Mouse (Mus musculus) midbrain, embryonic 12.5 days (tissue): ENCODE measurements around the gene Tnfaip8l1. TPM values are rescaled to one million over a fixed set of nuclear protein-coding genes. Genes with fewer than 3 reads are reported as not detected.
A peak's percentile ranks its signal among the peaks of the same experiment; 100 is the strongest.

Source experiments
- ATAC-seq: fragments of 200-750 bp; cut with Nextera tagmentation; 2 replicates; pipeline ENCODE4 v1.8.0; 2017; ENCODE audit warnings: low read depth, moderate TSS enrichment, moderate library complexity; ENCODE audit not compliant: low FRiP score
- H3K27ac ChIP-seq: fragments of 300-500 bp; sonication (generic); replicated peaks from 2 replicates; pipeline ENCODE4 v1.5.1; 2016; ENCODE audit warnings: mild to moderate bottlenecking
- H3K27me3 ChIP-seq: fragments of 300-500 bp; sonication (generic); 2 replicates; pipeline ENCODE4 v1.6.1; 2016; ENCODE audit warnings: mild to moderate bottlenecking
- H3K36me3 ChIP-seq: fragments of 300-500 bp; sonication (generic); 2 replicates; pipeline ENCODE4 v1.6.1; 2016
- H3K4me1 ChIP-seq: fragments of 300-500 bp; sonication (generic); 2 replicates; pipeline ENCODE4 v1.6.1; 2016
- H3K4me2 ChIP-seq: fragments of 300-500 bp; sonication (generic); replicated peaks from 2 replicates; pipeline ENCODE4 v1.6.1; 2016; ENCODE audit warnings: mild to moderate bottlenecking, moderate library complexity
- H3K4me3 ChIP-seq: fragments of 300-500 bp; sonication (generic); 2 replicates; pipeline ENCODE4 v1.5.1; 2016; ENCODE audit warnings: mild to moderate bottlenecking
- H3K9ac ChIP-seq: fragments of 300-500 bp; sonication (generic); replicated peaks from 2 replicates; pipeline ENCODE4 v1.6.1; 2016; ENCODE audit warnings: mild to moderate bottlenecking, moderate library complexity
- H3K9me3 ChIP-seq: fragments of 300-500 bp; sonication (generic); 2 replicates; pipeline ENCODE4 v1.6.1; 2016; ENCODE audit warnings: mild to moderate bottlenecking
- WGBS: fragments of 180-500 bp; shearing (Covaris S2); methylation state at CpG from one replicate; pipeline ENCODE4 v1.1.7; 2016; 5-methylcytosine and 5-hydroxymethylcytosine counted together
- polyA plus RNA-seq: library from polyadenylated mRNA; unstranded; fragments of >200 nt; fragmentation: Nextera tagmentation; extraction: Ambion mirVana; gene quantifications from 2 replicates; pipeline ENCODE4 v1.2.1, GENCODE M21; 2016

The Tnfaip8l1 gene
- polyA plus RNA-seq, 1 experiment from 2014 or later: 8.2 TPM

DNA sequence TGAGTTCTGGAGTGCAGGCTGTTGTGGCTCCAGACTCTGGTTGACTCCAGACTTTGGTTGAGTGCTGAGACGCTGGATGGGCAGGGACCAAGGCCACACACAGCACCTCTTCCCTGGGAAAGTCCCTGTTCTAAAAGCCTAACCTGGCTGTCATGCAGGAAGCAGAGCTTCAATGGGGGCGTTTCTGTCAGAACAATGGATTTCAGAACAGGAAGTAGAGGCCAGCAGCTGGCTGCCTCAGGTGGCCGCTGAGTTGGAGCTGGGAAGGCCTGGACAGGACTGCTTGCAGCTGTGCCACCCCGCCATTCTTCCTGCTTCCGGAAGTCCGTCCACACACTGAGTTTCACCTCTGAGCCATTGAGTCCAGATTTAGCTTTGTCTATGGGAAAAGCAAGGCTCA, 7.6 kb downstream of the Tnfaip8l1 start:
- no peak for ATAC-seq
- Histone ChIP-seq H3K4me2 (no peak overlapping the region), H3K27ac (no peak overlapping the region), H3K4me3 (no peak overlapping the region), H3K9me3 (no peaks in the 10 kb centered on the region), H3K36me3 (0 out of 2 replicates have a peak, but pooled peaks cover 5% of the 10 kb centered on the region), H3K4me1 (peaks cover 17% of the 10 kb centered on the region), H3K9ac (no peak overlapping the region), H3K27me3 (no peaks in the 10 kb centered on the region)
- WGBS: 69% methylated on average over 6 of the region's 6 CpGs

- Histone ChIP-seq H3K4me3 (no peak overlapping the region), H3K27me3 (no peaks in the 10 kb centered on the region), H3K9ac (no peak overlapping the region), H3K9me3 (no peaks in the 10 kb centered on the region), H3K27ac (0 out of 2 replicates have a peak overlapping the region, but pooled peaks have one; percentile 20), H3K4me1 (peaks cover 15% of the 10 kb centered on the region), H3K36me3 (0 out of 2 replicates have a peak, but pooled peaks cover 5% of the 10 kb centered on the region), H3K4me2 (no peak overlapping the region)
- ATAC-seq: no peak; the same call in 1 of the 2 replicates
- WGBS: 27% methylated on average over 10 of the region's 10 CpGs
Measured at GRCm38 (mm10) chr17:56170636-56171035, 8.4 kb downstream of the Tnfaip8l1 start.

- Histone ChIP-seq H3K9ac (no peak overlapping the region), H3K4me2 (no peak overlapping the region)
- 87% methylated on average over 9 of the region's 9 CpGs for WGBS
Measured at GRCm38 (mm10) chr17:56171456-56171855, 9.2 kb downstream of the Tnfaip8l1 start.

DNA sequence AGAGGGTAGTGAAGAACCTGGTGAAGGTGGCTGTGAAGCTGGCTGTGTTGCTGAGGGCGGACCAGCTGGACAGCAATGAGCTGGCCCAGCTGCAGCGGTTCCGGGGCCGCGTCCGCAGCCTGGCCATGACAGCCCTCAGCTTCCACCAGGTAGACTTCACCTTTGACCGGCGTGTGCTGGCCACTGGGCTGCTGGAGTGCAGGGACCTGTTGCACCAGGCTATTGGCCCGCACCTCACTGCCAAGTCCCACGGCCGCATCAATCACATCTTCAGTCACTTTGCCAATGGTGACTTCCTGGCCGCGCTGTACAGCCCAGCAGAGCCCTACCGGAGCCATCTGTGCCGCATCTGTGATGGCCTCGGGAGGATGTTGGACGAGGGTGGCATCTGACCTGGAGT, 9.6 kb downstream of the Tnfaip8l1 start:
- no peak for ATAC-seq
- H3K9me3 ChIP-seq: no peaks in the 10 kb centered on the region
- H3K4me3 ChIP-seq: no peak overlapping the region
- no peak overlapping the region for H3K27ac ChIP-seq
- WGBS: 95% methylated on average over 14 of the region's 17 CpGs
- H3K27me3 ChIP-seq: no peaks in the 10 kb centered on the region
- no peak overlapping the region for H3K4me2 ChIP-seq
- peaks cover 17% of the 10 kb centered on the region for H3K36me3 ChIP-seq
- H3K4me1 ChIP-seq: peaks cover 15% of the 10 kb centered on the region
- no peak overlapping the region for H3K9ac ChIP-seq

More at GRCm38 (mm10) chr17:56171456-56171855, 9.2 kb downstream of the Tnfaip8l1 start:
- no peaks in the 10 kb centered on the region for H3K9me3 ChIP-seq
- H3K27me3 ChIP-seq: no peaks in the 10 kb centered on the region
- no peak for ATAC-seq
- H3K4me1 ChIP-seq: peaks cover 15% of the 10 kb centered on the region
- peaks cover 12% of the 10 kb centered on the region; the same call in 1 of the 2 replicates for H3K36me3 ChIP-seq
- no peak overlapping the region for H3K27ac ChIP-seq
- H3K4me3 ChIP-seq: no peak overlapping the region

DNA sequence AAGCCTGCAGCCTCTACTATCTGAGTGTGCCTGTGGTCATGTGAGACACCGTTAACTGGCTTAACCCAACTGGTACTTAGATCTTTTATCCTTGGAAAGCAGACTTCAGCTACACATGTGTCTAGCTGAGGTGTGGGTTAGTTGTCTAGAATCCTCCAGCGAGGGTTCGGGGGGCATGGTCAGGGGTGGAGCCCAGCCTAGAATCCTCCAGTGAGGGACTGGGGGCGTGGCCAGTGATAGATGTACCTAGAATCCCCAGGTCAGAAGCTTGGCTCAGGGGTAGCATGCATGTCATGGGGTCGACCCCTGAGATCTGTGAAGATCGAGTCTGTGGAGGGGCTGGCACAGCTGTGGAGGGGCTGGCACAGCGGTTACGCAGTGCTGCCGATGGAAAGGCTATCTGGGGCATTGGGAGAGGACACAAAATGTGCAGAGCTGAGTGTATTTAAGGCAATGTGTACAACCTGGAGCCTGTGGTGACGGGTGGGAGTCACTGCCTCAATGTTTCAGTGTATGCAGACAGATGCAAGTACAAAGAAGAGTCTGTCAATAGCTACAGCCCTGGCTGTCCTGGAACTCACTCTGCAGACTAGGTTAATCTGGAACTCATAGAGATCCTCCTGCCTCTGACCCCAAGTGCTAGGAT, 11.2 kb downstream of the Tnfaip8l1 start:
- Histone ChIP-seq H3K27ac (no peak overlapping the region), H3K4me3 (no peak overlapping the region), H3K36me3 (peaks cover 32% of the 10 kb centered on the region), H3K9me3 (no peaks in the 10 kb centered on the region), H3K4me1 (peaks cover 15% of the 10 kb centered on the region), H3K9ac (no peak overlapping the region), H3K27me3 (no peaks in the 10 kb centered on the region), H3K4me2 (no peak overlapping the region)
- 59% methylated on average over 10 of the region's 10 CpGs for WGBS
- no peak for ATAC-seq

DNA sequence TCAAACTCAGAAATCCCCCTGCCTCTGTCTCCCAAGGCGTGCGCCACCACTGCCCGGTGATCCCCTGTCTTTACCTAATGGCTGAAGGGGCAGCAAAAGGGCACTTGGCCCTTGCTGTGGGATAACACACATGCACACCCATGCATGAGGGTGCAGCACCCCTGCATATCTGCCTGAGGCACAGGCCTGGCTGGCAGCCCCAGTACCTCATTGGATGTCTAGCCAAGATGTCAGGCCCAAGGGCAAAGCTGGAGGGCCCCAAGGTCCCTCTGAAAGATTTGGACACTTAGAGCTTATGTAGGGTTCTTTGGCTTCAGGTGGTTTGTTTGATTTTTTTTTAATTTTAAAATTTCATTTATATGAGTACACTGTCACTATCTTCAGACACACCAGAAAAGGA, 13.1 kb downstream of the Tnfaip8l1 start:
- H3K27me3 ChIP-seq: no peaks in the 10 kb centered on the region
- H3K9ac ChIP-seq: no peak overlapping the region
- peaks cover 50% of the 10 kb centered on the region for H3K36me3 ChIP-seq
- WGBS: 97% methylated on average over 3 of the region's 3 CpGs
- H3K4me3 ChIP-seq: no peak overlapping the region
- peaks cover 7% of the 10 kb centered on the region for H3K4me1 ChIP-seq
- no peaks in the 10 kb centered on the region for H3K9me3 ChIP-seq
- no peak for ATAC-seq
- no peak overlapping the region for H3K27ac ChIP-seq
- H3K4me2 ChIP-seq: no peak overlapping the region

GRCm38 (mm10) chr17:56182975-56183657, 20.8 kb downstream of the Tnfaip8l1 start:
- peaks cover 18% of the 10 kb centered on the region for H3K4me1 ChIP-seq
- WGBS: 4% methylated on average over 14 of the region's 14 CpGs
- H3K36me3 ChIP-seq: peaks cover 56% of the 10 kb centered on the region
- peak overlapping the region; percentile 65 for H3K9ac ChIP-seq
- peak overlapping the region; percentile 68 for H3K4me3 ChIP-seq
- peak; percentile 18 for ATAC-seq
- H3K4me2 ChIP-seq: peak overlapping the region; percentile 92
- H3K9me3 ChIP-seq: no peaks in the 10 kb centered on the region
- no peaks in the 10 kb centered on the region for H3K27me3 ChIP-seq
- H3K27ac ChIP-seq: peak overlapping the region; percentile 55

DNA sequence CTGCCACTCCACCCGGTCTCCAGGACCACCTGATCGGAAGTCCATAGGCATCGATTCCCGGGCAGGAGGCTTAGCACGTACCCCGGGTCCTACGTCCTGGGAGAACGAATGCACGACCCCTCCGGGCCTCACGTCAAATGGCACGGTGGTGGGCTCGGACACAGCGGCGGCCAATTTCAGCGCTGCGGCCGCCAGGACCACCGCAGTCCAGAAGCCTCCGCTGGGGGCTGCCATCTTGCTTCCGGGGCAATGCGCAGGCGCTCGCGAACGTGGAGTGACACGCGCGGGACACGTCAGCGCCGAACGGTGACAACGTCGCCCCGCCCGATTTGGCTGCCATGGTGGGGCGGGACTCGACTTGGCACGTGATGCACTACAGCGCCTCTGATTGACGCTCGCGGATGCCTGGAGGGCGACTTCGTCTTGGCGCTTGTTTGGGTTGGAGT, 21.4 kb downstream of the Tnfaip8l1 start, which contains the start of gene Mydgf:
Gene Mydgf (minus strand): TSS at position 263 of the 446 bp plus-strand sequence.
- Histone ChIP-seq H3K4me2 (peak within 1 kb of the TSS; percentile 92), H3K9me3 (no peaks in the 10 kb centered on the region), H3K4me3 (peak within 1 kb of the TSS; percentile 68), H3K27ac (peak within 1 kb of the TSS; percentile 55), H3K36me3 (peaks cover 58% of the 10 kb centered on the region), H3K9ac (peak within 1 kb of the TSS; percentile 65), H3K4me1 (peaks cover 18% of the 10 kb centered on the region), H3K27me3 (no peaks in the 10 kb centered on the region)
- under 1% methylated on average over 44 of the region's 47 CpGs for WGBS
- ATAC-seq: peak; percentile 90

GRCm38 (mm10) chr17:56185281-56186141, 23.2 kb downstream of the Tnfaip8l1 start:
- Histone ChIP-seq H3K4me1 (peaks cover 18% of the 10 kb centered on the region), H3K4me2 (no peak overlapping the region), H3K4me3 (no peak overlapping the region), H3K27me3 (no peaks in the 10 kb centered on the region), H3K9ac (peak overlapping the region; percentile 34; the same call in 1 of the 2 replicates), H3K36me3 (peaks cover 58% of the 10 kb centered on the region), H3K9me3 (no peaks in the 10 kb centered on the region), H3K27ac (peak overlapping the region; percentile 85)
- ATAC-seq: peak; percentile 41; the same call in 1 of the 2 replicates
- WGBS: 43% methylated on average over 11 of the region's 11 CpGs

DNA sequence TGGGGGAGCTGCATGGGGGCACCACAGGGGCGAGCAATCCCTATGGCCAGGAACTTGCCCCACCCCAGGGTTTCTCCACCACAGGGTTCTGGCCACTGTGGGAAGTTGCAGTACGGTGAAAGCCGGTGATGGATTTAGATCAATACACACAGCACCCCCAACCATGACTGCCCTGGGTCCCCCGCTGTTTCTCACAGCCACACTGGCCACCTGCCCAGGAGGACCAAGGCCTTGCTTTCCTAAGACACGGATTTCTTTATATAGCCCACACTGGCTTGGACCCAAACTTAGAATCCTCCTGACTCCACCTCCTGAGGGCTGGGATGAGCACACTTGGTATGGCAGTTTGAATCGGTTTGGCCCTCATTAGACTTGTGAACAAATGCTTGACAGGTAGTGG, 29.0 kb downstream of the Tnfaip8l1 start:
- H3K27ac ChIP-seq: no peak overlapping the region
- H3K4me1 ChIP-seq: no peaks in the 10 kb centered on the region
- H3K4me3 ChIP-seq: no peak overlapping the region
- H3K27me3 ChIP-seq: no peaks in the 10 kb centered on the region
- peaks cover 94% of the 10 kb centered on the region for H3K36me3 ChIP-seq
- 92% methylated on average over 6 of the region's 6 CpGs for WGBS
- H3K9me3 ChIP-seq: no peaks in the 10 kb centered on the region
- no peak overlapping the region for H3K9ac ChIP-seq
- no peak overlapping the region for H3K4me2 ChIP-seq
- no peak for ATAC-seq

DNA sequence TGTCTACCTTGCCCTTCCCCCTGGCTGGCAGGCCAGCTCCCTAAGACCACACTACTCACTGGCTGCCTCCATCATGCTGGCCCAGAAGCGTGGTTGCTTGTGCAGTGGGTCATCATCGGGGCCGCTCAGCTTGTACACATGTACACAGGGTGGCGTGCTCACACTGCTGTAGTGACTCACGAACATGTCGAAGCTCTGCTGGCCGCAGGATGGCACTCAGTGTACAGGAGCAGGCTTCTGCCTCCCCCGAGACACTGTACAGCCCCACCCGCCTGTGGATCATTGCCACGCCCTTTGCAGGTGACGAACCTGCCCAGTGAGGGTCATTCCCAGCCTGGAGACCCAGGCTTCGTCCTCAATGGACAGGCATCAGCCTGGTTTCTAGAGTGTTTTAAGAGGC, 32.1 kb downstream of the Tnfaip8l1 start:
- H3K4me2 ChIP-seq: no peak overlapping the region
- no peak for ATAC-seq
- H3K4me1 ChIP-seq: no peaks in the 10 kb centered on the region
- 95% methylated on average over 12 of the region's 12 CpGs for WGBS
- H3K27ac ChIP-seq: no peak overlapping the region
- H3K27me3 ChIP-seq: no peaks in the 10 kb centered on the region
- H3K4me3 ChIP-seq: no peak overlapping the region
- H3K36me3 ChIP-seq: peaks cover 98% of the 10 kb centered on the region
- no peaks in the 10 kb centered on the region for H3K9me3 ChIP-seq
- H3K9ac ChIP-seq: no peak overlapping the region
